Mouse (Mus musculus): ENCODE measurements around the gene Chrnb2.

The Chrnb2 gene

DNA sequence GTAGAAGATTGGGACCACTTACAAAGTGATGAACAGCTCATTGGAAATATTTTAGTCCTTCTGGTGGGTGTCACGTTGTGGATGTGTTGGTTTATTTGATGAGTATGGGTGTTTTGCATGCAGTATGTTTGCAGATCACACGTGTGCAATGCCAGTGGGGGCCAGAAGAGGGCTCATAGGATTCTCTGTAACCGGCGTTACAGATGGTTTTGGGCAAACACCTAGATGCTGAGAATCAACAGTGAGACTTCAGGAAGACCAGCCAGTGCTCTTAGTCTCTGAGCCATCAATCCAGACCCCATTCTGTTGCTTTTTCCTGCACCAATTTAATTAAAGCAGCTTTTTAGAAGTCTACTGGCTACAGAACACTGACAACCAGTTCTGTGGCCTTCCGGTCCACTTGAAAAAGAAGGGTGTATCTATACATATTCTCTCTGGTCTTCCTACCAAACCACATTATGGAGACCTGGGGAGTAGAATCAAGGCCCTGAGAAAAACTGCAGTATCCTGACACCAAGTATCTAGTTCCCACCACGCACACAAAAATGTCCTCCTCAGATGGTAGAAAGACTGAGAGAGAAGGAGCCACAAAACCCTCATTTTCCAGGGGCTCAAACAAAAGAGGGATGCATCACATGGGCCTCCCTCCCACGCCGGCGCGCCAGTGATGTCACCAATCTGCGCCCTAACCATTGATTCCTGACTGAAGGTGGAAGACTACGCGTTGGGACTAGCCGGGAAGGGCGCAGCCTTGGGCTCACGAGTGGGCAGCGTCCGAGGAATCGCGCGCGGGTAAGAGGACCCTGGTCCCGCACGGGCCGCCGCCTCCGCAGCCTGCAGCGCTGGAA lies 49.8 kb downstream of the Chrnb2 start, which contains the start of gene Adar:
Gene Adar, plus strand, starts transcription at position 664 of the 848 bp plus-strand sequence.
- DNase-seq (ENCODE audit: low read depth, low spot score), result peak; percentile 87

DNA sequence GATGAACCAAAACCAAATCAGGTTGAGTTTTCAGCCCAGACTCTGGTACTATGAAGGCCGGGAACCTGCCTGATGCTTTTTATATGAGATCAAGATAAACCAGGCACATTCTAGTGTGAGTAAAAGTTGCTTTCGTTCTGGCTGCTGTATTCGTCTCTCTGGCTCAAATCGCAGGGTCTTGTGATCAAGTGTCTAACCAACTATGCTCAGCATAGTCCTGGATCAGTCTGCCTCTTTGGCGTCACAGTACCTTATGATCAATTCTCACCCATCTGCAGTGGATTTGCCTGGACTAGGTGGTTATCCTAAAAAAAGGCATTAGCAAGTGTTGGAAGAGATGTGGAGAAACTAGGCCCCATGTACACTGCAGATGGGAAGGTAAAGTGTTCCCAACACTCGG lies 60.4 kb downstream of the Chrnb2 start:
- DNase-seq (ENCODE audit: low read depth, low spot score), result no peak

DNA sequence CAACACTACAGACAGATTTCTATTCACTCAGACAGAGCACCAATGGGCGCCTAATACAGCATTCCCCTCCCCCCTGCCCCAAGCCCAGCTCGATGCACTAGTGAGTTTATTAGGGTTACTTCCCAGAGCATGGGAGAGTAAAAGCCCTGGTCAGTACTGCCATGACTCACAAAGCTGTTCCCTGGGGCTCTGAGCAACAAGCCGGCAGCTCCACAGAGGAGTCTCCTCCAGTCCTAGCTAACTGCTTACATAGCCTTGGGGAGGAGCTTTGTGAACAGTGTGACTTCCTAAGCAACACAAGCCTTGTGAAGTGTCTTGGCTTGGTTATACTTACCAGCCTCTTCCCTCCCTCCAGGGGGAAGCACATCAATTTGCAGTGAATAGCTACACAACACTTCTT lies 60.8 kb downstream of the Chrnb2 start:
- no peak for DNase-seq (ENCODE audit: low read depth, low spot score)

- peak; percentile 75 for DNase-seq (ENCODE audit: low read depth, low spot score)
These were observed 64.0 kb downstream of the Chrnb2 start for GRCm38 (mm10) chr3:89700461-89700860.

GRCm38 (mm10) chr3:89698958-89699357 lies 65.5 kb downstream of the Chrnb2 start:
- no peak for DNase-seq (ENCODE audit: low read depth, low spot score)

Data from A20 (cell line).